17 mouse cellular contexts compared by ENCODE assay signal in the genomic region with DNA sequence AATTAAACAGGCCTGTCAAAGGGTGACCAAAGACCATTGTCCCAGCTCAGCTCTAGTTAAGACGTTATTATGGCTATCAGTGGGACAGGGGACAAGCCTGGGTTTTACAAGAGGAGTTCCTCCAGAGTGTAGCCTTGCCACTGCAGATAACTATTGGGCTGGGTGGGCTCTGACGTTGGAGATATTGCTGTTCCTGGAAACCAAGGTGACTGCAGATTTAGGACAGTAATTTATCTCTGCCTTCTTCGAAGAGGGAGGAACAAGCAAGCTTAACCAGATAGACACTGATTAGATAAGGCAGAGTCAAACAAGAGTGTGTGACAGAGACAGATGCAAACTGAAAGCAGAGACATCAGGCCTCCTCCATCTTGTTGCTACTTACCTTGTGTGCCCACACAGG.
DNase-seq lines count a peak whose midpoint lies in the region; ATAC-seq lines count a peak whose summit lies in the region.
"Had no signal": no experiment of that assay in that cellular context is flagged by ENCODE, and none has a peak within 500 bp of the region (broad histone marks: within the 10 kb centered on the region; RNA-seq: fewer than 3 reads in every experiment).

No protein-coding gene starts in this region.

- no peak overlapping the region for H3K4me2 ChIP-seq in limb, embryonic 13.5 days (replicated peaks)
- no peak overlapping the region for H3K4me2 ChIP-seq in liver, embryonic 15.5 days
- H3K4me2 ChIP-seq: embryonic facial prominence, embryonic 15.5 days; midbrain, embryonic 13.5 days; neural tube, embryonic 12.5 days had no signal

- intact Hi-C loops in gastrocnemius, postnatal 36 days (cut with DNase I): no loop called here

- WGBS in limb, embryonic 13.5 days: 33% methylated on average over 3 of the region's 3 CpGs
- 13% methylated on average over 3 of the region's 3 CpGs for WGBS in liver, embryonic 15.5 days (ENCODE audit: insufficient replicate concordance)

- no peaks in the 10 kb centered on the region for H3K27me3 ChIP-seq in limb, embryonic 13.5 days
- no peaks in the 10 kb centered on the region; the same call in 1 of the 2 replicates for H3K27me3 ChIP-seq in liver, embryonic 15.5 days
- H3K27me3 ChIP-seq: embryonic facial prominence, embryonic 15.5 days; midbrain, embryonic 13.5 days; neural tube, embryonic 12.5 days had no signal

- H3K4me1 ChIP-seq in limb, embryonic 13.5 days: peaks cover 58% of the 10 kb centered on the region
- H3K4me1 ChIP-seq in liver, embryonic 15.5 days (replicated peaks): 0 out of 2 replicates have a peak, but pooled peaks cover 9% of the 10 kb centered on the region

- peak overlapping the region; percentile 69; the same call in 1 of the 2 replicates for H3K27ac ChIP-seq in limb, embryonic 13.5 days
- no peak overlapping the region for H3K27ac ChIP-seq in liver, embryonic 15.5 days (replicated peaks)
- H3K27ac ChIP-seq: midbrain, embryonic 13.5 days; neural tube, embryonic 12.5 days had no signal

- 0 out of 2 replicates have a peak, but pooled peaks have one; percentile 29 for ATAC-seq in common myeloid progenitor, adult 5-6 weeks (replicated peaks; ENCODE audit: low read depth, poor library complexity, severe bottlenecking)
- ATAC-seq in limb, embryonic 13.5 days (ENCODE audit: low FRiP score, low read depth): no peak
- peak; percentile 66 for ATAC-seq in liver, embryonic 15.5 days (ENCODE audit: insufficient read depth)
- ATAC-seq in cerebellum, adult (ENCODE audit: insufficient number of reproducible peaks, low FRiP score, low TSS enrichment): no peak
- ATAC-seq: midbrain, embryonic 13.5 days had no signal

- peaks cover 12% of the 10 kb centered on the region; the same call in 1 of the 2 replicates for H3K36me3 ChIP-seq in limb, embryonic 13.5 days
- no peaks in the 10 kb centered on the region for H3K36me3 ChIP-seq in liver, embryonic 15.5 days (replicated peaks)
- H3K36me3 ChIP-seq: embryonic facial prominence, embryonic 15.5 days; midbrain, embryonic 13.5 days; neural tube, embryonic 12.5 days had no signal

- no peaks in the 10 kb centered on the region for H3K9me3 ChIP-seq in limb, embryonic 13.5 days
- H3K9me3 ChIP-seq in liver, embryonic 15.5 days (replicated peaks): no peaks in the 10 kb centered on the region
- H3K9me3 ChIP-seq: embryonic facial prominence, embryonic 15.5 days; midbrain, embryonic 13.5 days; neural tube, embryonic 12.5 days had no signal

- DNase-seq in MEL-GATA-1-ER (ENCODE audit: extremely low read depth, low read depth): peak; percentile 18
- no peak for DNase-seq in gastrocnemius, postnatal 36 days
- DNase-seq in frontal cortex, postnatal 36 days (ENCODE audit: low spot score in 2 of 2): no peak
- no peak for DNase-seq in ovary, postnatal 14 days (ENCODE audit: low spot score)
- DNase-seq: adrenal gland, postnatal 25 days; cerebellum, adult 8-10 months; kidney, adult 8-10 months; kidney, postnatal 14 days; right cerebral cortex, adult 18-20 months; thymus, postnatal 36 days had no signal

- H3K4me3 ChIP-seq in limb, embryonic 13.5 days: no peak overlapping the region
- no peak overlapping the region for H3K4me3 ChIP-seq in liver, embryonic 15.5 days (replicated peaks)
- H3K4me3 ChIP-seq: embryonic facial prominence, embryonic 15.5 days; midbrain, embryonic 13.5 days; neural tube, embryonic 12.5 days had no signal

- no peak overlapping the region for H3K9ac ChIP-seq in limb, embryonic 13.5 days
- H3K9ac ChIP-seq in liver, embryonic 15.5 days: no peak overlapping the region
- H3K9ac ChIP-seq: embryonic facial prominence, embryonic 15.5 days; midbrain, embryonic 13.5 days; neural tube, embryonic 12.5 days had no signal

Comparison
In these comparisons a context has a peak if more than half of its experiments do, and no peak if none do; other contexts are left out.
1. ATAC-seq: peak in common myeloid progenitor, adult 5-6 weeks (single experiment) and liver, embryonic 15.5 days (single experiment); none in limb, embryonic 13.5 days (single experiment) and cerebellum, adult (single experiment).